Mouse (Mus musculus): ENCODE data around the gene Cbarp.

DNA sequence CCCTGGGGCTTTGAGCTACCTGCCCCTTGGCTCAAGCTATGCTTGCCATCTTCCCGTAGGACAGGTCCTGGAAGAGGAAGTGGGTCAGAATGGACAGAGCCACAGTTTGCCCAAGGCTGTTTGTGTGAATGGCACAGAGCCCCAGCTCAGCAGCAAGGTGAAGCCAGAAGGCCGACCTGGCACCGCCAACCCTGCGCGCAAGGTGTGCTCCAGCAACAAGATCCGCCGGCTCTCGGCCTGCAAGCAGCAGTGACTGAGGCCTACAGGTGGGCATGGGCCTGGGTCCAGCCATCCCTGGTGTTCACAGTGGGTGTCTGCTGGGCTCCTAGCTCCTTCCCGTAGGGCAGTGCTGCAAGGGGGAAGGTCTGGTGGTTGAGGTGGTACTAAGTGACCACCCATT lies 10.8 kb downstream of the Cbarp start:
- TF ChIP-seq CTCF (IDR thresholded peaks at IDR 0.05; ENCODE audit: low read depth) (no peak), EP300 (IDR thresholded peaks at IDR 0.05; ENCODE audit: low read depth) (no peak)

Measured in liver, embryonic 14.5 days (tissue).